Mouse (Mus musculus) left cerebral cortex, postnatal 25 days (tissue): ENCODE results near the gene Rdh13. TPM values are rescaled to one million over a fixed set of nuclear protein-coding genes. Genes with fewer than 3 reads are reported as not detected.

Experiments used
- DNase-seq, 2 experiments: peaks; one replicate each; pipeline ENCODE4 v3.0.0; 2022; ENCODE audit warnings: low spot score in 2 of 2, mixed read lengths in 1 of 2
- intact Hi-C: fragments of 180-260 bp; cut with DNase I; formaldehyde crosslinking; loops from one replicate; pipeline ENCODE4 v1.15.1; 2025
- total RNA-seq, 2 experiments: library from RNA; stranded (reverse); gene quantifications; 2 replicates each; pipeline ENCODE4 v1.2.3; 2021

Gene Rdh13
- total RNA-seq: 10 to 100 TPM; 22.5 to 24.1 TPM

GRCm38 (mm10) chr7:4445216-4445791 lies at the start of gene Rdh13:
Gene Rdh13 (minus strand): TSS chr7:4445649.
- DNase-seq: peak; percentile 92 to 95
- intact Hi-C loops: no loop called here

GRCm38 (mm10) chr7:4493991-4494390 lies 48.5 kb upstream of the Rdh13 start:
- no peak for DNase-seq
- intact Hi-C loops: no loop called here

GRCm38 (mm10) chr7:4492284-4493224 lies 47.1 kb upstream of the Rdh13 start:
- intact Hi-C loops: no loop called here
- DNase-seq: no peak

GRCm38 (mm10) chr7:4491308-4491707 lies 45.9 kb upstream of the Rdh13 start:
- intact Hi-C loops: no loop called here
- DNase-seq: no peak

- DNase-seq: no peak
- intact Hi-C loops: no loop called here
Measured at GRCm38 (mm10) chr7:4482281-4482680, 36.8 kb upstream of the Rdh13 start.

- DNase-seq: peak; percentile 50 to 56
- intact Hi-C loops: loop anchor here (2.0 kb wide), 2 partner anchors 21 to 45 kb away; partner anchors contain the start of genes Ppp1r12c and Tnni3
Measured at GRCm38 (mm10) chr7:4479674-4480073, 34.2 kb upstream of the Rdh13 start.

- intact Hi-C loops: loop anchor here (2.0 kb wide), 2 partner anchors 22 to 46 kb away; partner anchors contain the start of genes Ppp1r12c and Tnni3
- DNase-seq: no peak
Measured at GRCm38 (mm10) chr7:4478796-4479291, 33.4 kb upstream of the Rdh13 start.

- intact Hi-C loops: loop anchor here (2.0 kb wide), 2 partner anchors 23 to 47 kb away; partner anchors contain the start of genes Ppp1r12c and Tnni3
Measured at GRCm38 (mm10) chr7:4478021-4478795, 32.8 kb upstream of the Rdh13 start.

GRCm38 (mm10) chr7:4473940-4474339 lies 28.5 kb upstream of the Rdh13 start:
- intact Hi-C loops: loop anchor here (5.0 kb wide), 3 partner anchors 177 to 867 kb away; no protein-coding TSS in a partner anchor

More at GRCm38 (mm10) chr7:4478021-4478795, 32.8 kb upstream of the Rdh13 start:
- peak; percentile 68 to 84 for DNase-seq

GRCm38 (mm10) chr7:4471179-4471555 lies 25.7 kb upstream of the Rdh13 start:
- intact Hi-C loops: loop anchor here (2.0 to 5.0 kb wide), 4 partner anchors 40 to 864 kb away; no protein-coding TSS in a partner anchor

More at GRCm38 (mm10) chr7:4473940-4474339, 28.5 kb upstream of the Rdh13 start:
- no peak for DNase-seq

GRCm38 (mm10) chr7:4470275-4471178 lies 25.1 kb upstream of the Rdh13 start:
- intact Hi-C loops: loop anchor here (2.0 to 5.0 kb wide), 4 partner anchors 40 to 863 kb away; no protein-coding TSS in a partner anchor

More at GRCm38 (mm10) chr7:4471179-4471555, 25.7 kb upstream of the Rdh13 start:
- DNase-seq: peak; percentile 89 to 91

GRCm38 (mm10) chr7:4467801-4468200 lies 22.4 kb upstream of the Rdh13 start:
- intact Hi-C loops: no loop called here
- no peak for DNase-seq

More at GRCm38 (mm10) chr7:4470275-4471178, 25.1 kb upstream of the Rdh13 start:
- peak; percentile 62 to 64 for DNase-seq

GRCm38 (mm10) chr7:4464194-4464824 lies 18.9 kb upstream of the Rdh13 start:
- intact Hi-C loops: no loop called here
- no peak for DNase-seq

- intact Hi-C loops: no loop called here
- no peak for DNase-seq
Measured at GRCm38 (mm10) chr7:4460576-4461434, 15.4 kb upstream of the Rdh13 start, which contains the start of gene Eps8l1. Gene Eps8l1 (plus strand): TSS chr7:4460674.

GRCm38 (mm10) chr7:4452644-4453043 lies 7.2 kb upstream of the Rdh13 start:
- intact Hi-C loops: no loop called here
- DNase-seq: no peak

- DNase-seq: no peak
- intact Hi-C loops: no loop called here
Measured at GRCm38 (mm10) chr7:4449211-4449610, 3.8 kb upstream of the Rdh13 start.

- intact Hi-C loops: no loop called here
- DNase-seq: no peak
Measured at GRCm38 (mm10) chr7:4448439-4448838, 3.0 kb upstream of the Rdh13 start.
